ENCODE assay signal across 7 mouse cellular contexts in genomic region chr4:127021989-127022626, GRCm38 (mm10). TPM values are rescaled to one million over a fixed set of nuclear protein-coding genes. Genes with fewer than 3 reads are reported as not detected.
DNase-seq lines count a peak whose midpoint lies in the region; ATAC-seq lines count a peak whose summit lies in the region.

No protein-coding gene starts in this region.

- WGBS in embryonic facial prominence, embryonic 10.5 days: under 1% methylated on average over 53 of the region's 53 CpGs
- under 1% methylated on average over 52 of the region's 53 CpGs for WGBS in limb, embryonic 11.5 days
- WGBS in midbrain, embryonic 14.5 days: under 1% methylated on average over 53 of the region's 53 CpGs

- peaks cover 56% of the 10 kb centered on the region for H3K36me3 ChIP-seq in embryonic facial prominence, embryonic 10.5 days (replicated peaks)
- peaks cover 15% of the 10 kb centered on the region for H3K36me3 ChIP-seq in limb, embryonic 11.5 days (ENCODE audit: control insufficient read depth, insufficient read depth, low read length)
- peaks cover 42% of the 10 kb centered on the region for H3K36me3 ChIP-seq in midbrain, embryonic 14.5 days (ENCODE audit: control insufficient read depth, insufficient read depth, low read length)

- H3K4me1 ChIP-seq in embryonic facial prominence, embryonic 10.5 days: peaks cover 25% of the 10 kb centered on the region
- peaks cover 4% of the 10 kb centered on the region; the same call in 1 of the 2 replicates for H3K4me1 ChIP-seq in limb, embryonic 11.5 days (ENCODE audit: control insufficient read depth, insufficient read depth, low read length)
- peaks cover 29% of the 10 kb centered on the region for H3K4me1 ChIP-seq in midbrain, embryonic 14.5 days (ENCODE audit: control insufficient read depth, insufficient read depth, low read length)

- peak overlapping the region; percentile 95 for H3K4me3 ChIP-seq in embryonic facial prominence, embryonic 10.5 days
- H3K4me3 ChIP-seq in limb, embryonic 11.5 days (ENCODE audit: low read depth, low read length): peak overlapping the region; percentile 58
- peak overlapping the region; percentile 100 for H3K4me3 ChIP-seq in midbrain, embryonic 14.5 days (replicated peaks; ENCODE audit: low read depth, low read length)

- no peaks in the 10 kb centered on the region for H3K27me3 ChIP-seq in embryonic facial prominence, embryonic 10.5 days (replicated peaks; ENCODE audit: low read depth, poor library complexity, severe bottlenecking)
- no peaks in the 10 kb centered on the region for H3K27me3 ChIP-seq in limb, embryonic 11.5 days (ENCODE audit: control insufficient read depth, insufficient read depth, low read length)
- H3K27me3 ChIP-seq in midbrain, embryonic 14.5 days (ENCODE audit: control insufficient read depth, insufficient read depth, low read length): no peaks in the 10 kb centered on the region

- peak overlapping the region; percentile 100 for H3K27ac ChIP-seq in embryonic facial prominence, embryonic 10.5 days (replicated peaks)
- peak overlapping the region; percentile 97 for H3K27ac ChIP-seq in limb, embryonic 11.5 days (replicated peaks; ENCODE audit: low read depth, low read length)
- peak overlapping the region; percentile 98 for H3K27ac ChIP-seq in midbrain, embryonic 14.5 days (replicated peaks; ENCODE audit: low read depth, low read length)

- H3K4me2 ChIP-seq in limb, embryonic 11.5 days (ENCODE audit: low read depth, severe bottlenecking): peak overlapping the region; percentile 83
- H3K4me2 ChIP-seq in midbrain, embryonic 14.5 days (ENCODE audit: low read length): peak overlapping the region; percentile 92

- ATAC-seq in granulocyte monocyte progenitor cell, adult 5-6 weeks (replicated peaks; ENCODE audit: poor library complexity, severe bottlenecking): peak; percentile 62
- peak; percentile 61; the same call in 1 of the 2 replicates for ATAC-seq in limb, embryonic 11.5 days (ENCODE audit: insufficient number of reproducible peaks, low FRiP score, low TSS enrichment, low read depth)
- ATAC-seq in midbrain, embryonic 14.5 days (ENCODE audit: low FRiP score, low TSS enrichment): peak; percentile 78

- H3K9me3 ChIP-seq in embryonic facial prominence, embryonic 10.5 days: no peaks in the 10 kb centered on the region
- H3K9me3 ChIP-seq in limb, embryonic 11.5 days (ENCODE audit: control insufficient read depth, low read length): no peaks in the 10 kb centered on the region
- no peaks in the 10 kb centered on the region for H3K9me3 ChIP-seq in midbrain, embryonic 14.5 days (ENCODE audit: control insufficient read depth, low read length)

- H3K9ac ChIP-seq in limb, embryonic 11.5 days (ENCODE audit: low read length): peak overlapping the region; percentile 97
- peak overlapping the region; percentile 100 for H3K9ac ChIP-seq in midbrain, embryonic 14.5 days (replicated peaks; ENCODE audit: low read length)

- peak; percentile 92 for DNase-seq in adrenal gland, postnatal 10 days
- DNase-seq in embryonic facial prominence, embryonic 10.5 days (ENCODE audit: low spot score): peak; percentile 93
- peak; percentile 87 for DNase-seq in kidney, adult 18-20 months
- peak; percentile 90 for DNase-seq in limb, embryonic 11.5 days (ENCODE audit: low spot score)
- DNase-seq in midbrain, embryonic 14.5 days: peak; percentile 95
- peak; percentile 78 to 82 for DNase-seq in spleen, adult 18-20 months

RNA-seq across cellular contexts. Expression of gene Sfpq, which starts 1.0 kb away (rescaled TPM):
- total RNA-seq in adrenal gland, postnatal 10 days (2021): 100 to 1,000 TPM; 204 to 244 TPM
- 111 and 120 TPM in 2 replicates for polyA plus RNA-seq in embryonic facial prominence, embryonic 10.5 days (2016; fragmentation: Nextera tagmentation; extraction: Ambion mirVana)
- total RNA-seq in granulocyte monocyte progenitor cell, adult 5-6 weeks (2014; fragmentation: Nextera tagmentation): 384 and 480 TPM in 2 replicates
- 580 and 667 TPM in 2 replicates for total RNA-seq in granulocyte monocyte progenitor cell, adult 5-6 weeks (2017)
- polyA plus RNA-seq in limb, embryonic 11.5 days (2014; fragmentation: Nextera tagmentation; extraction: Ambion mirVana): 161 and 180 TPM in 2 replicates
- polyA plus RNA-seq in midbrain, embryonic 14.5 days (2014; fragmentation: Nextera tagmentation; extraction: Ambion mirVana): 119 and 131 TPM in 2 replicates

RNA-seq across cellular contexts. Expression of gene Zmym1, which starts 38.8 kb away (rescaled TPM):
- total RNA-seq in adrenal gland, postnatal 10 days (2021): 1 to 10 TPM; 6.4 to 8.5 TPM
- 35.9 and 37.1 TPM in 2 replicates for polyA plus RNA-seq in embryonic facial prominence, embryonic 10.5 days (2016; fragmentation: Nextera tagmentation; extraction: Ambion mirVana)
- total RNA-seq in granulocyte monocyte progenitor cell, adult 5-6 weeks (2014; fragmentation: Nextera tagmentation): 7.9 and 10.5 TPM in 2 replicates
- 15.1 and 18.8 TPM in 2 replicates for total RNA-seq in granulocyte monocyte progenitor cell, adult 5-6 weeks (2017)
- 35.2 and 38.0 TPM in 2 replicates for polyA plus RNA-seq in limb, embryonic 11.5 days (2014; fragmentation: Nextera tagmentation; extraction: Ambion mirVana)
- polyA plus RNA-seq in midbrain, embryonic 14.5 days (2014; fragmentation: Nextera tagmentation; extraction: Ambion mirVana): 20.1 and 38.2 TPM in 2 replicates

RNA-seq across cellular contexts. Expression of gene Zmym4, which starts 54.2 kb away (rescaled TPM):
- total RNA-seq in adrenal gland, postnatal 10 days (2021): 10 to 100 TPM; 33.1 to 47.3 TPM
- 28.0 and 29.0 TPM in 2 replicates for polyA plus RNA-seq in embryonic facial prominence, embryonic 10.5 days (2016; fragmentation: Nextera tagmentation; extraction: Ambion mirVana)
- 36.8 and 50.7 TPM in 2 replicates for total RNA-seq in granulocyte monocyte progenitor cell, adult 5-6 weeks (2014; fragmentation: Nextera tagmentation)
- total RNA-seq in granulocyte monocyte progenitor cell, adult 5-6 weeks (2017): 45.9 and 60.9 TPM in 2 replicates
- polyA plus RNA-seq in limb, embryonic 11.5 days (2014; fragmentation: Nextera tagmentation; extraction: Ambion mirVana): 21.7 and 31.2 TPM in 2 replicates
- polyA plus RNA-seq in midbrain, embryonic 14.5 days (2014; fragmentation: Nextera tagmentation; extraction: Ambion mirVana): 33.7 and 37.7 TPM in 2 replicates

RNA-seq across cellular contexts. Expression of gene Zmym6, which starts 55.1 kb away (rescaled TPM):
- 10 to 100 TPM; 12.7 to 18.7 TPM for total RNA-seq in adrenal gland, postnatal 10 days (2021)
- 24.0 and 25.5 TPM in 2 replicates for polyA plus RNA-seq in embryonic facial prominence, embryonic 10.5 days (2016; fragmentation: Nextera tagmentation; extraction: Ambion mirVana)
- total RNA-seq in granulocyte monocyte progenitor cell, adult 5-6 weeks (2014; fragmentation: Nextera tagmentation): 14.4 and 20.7 TPM in 2 replicates
- 12.4 and 16.5 TPM in 2 replicates for total RNA-seq in granulocyte monocyte progenitor cell, adult 5-6 weeks (2017)
- polyA plus RNA-seq in limb, embryonic 11.5 days (2014; fragmentation: Nextera tagmentation; extraction: Ambion mirVana): 22.3 and 26.3 TPM in 2 replicates
- polyA plus RNA-seq in midbrain, embryonic 14.5 days (2014; fragmentation: Nextera tagmentation; extraction: Ambion mirVana): 33.4 and 42.8 TPM in 2 replicates

Comparison
In these comparisons a context has a peak if more than half of its experiments do, and no peak if none do; other contexts are left out.
1. Peak in every context shown above with its lines: DNase-seq, ATAC-seq, H3K4me3 ChIP-seq and H3K27ac ChIP-seq.